Mouse (Mus musculus) heart, embryonic 16.5 days (tissue): Measurements from ENCODE around the gene Ice1. TPM values are rescaled to one million over a fixed set of nuclear protein-coding genes. Genes with fewer than 3 reads are reported as not detected.

Experiments used
- ATAC-seq: fragments of 200-750 bp; cut with Nextera tagmentation; replicated peaks from 2 replicates; pipeline ENCODE4 v1.8.0; 2017; ENCODE audit warnings: moderate number of reproducible peaks; ENCODE audit not compliant: insufficient read depth, low FRiP score; ENCODE audit errors: extremely low read depth
- H3K27ac ChIP-seq: fragments of 300-500 bp; sonication (generic); 2 replicates; pipeline ENCODE4 v1.5.1; 2014; ENCODE audit warnings: mild to moderate bottlenecking, low read length, control low read depth, moderate library complexity
- H3K27me3 ChIP-seq: fragments of 300-500 bp; sonication (generic); 2 replicates; pipeline ENCODE4 v1.6.1; 2014; ENCODE audit warnings: low read length, mixed read lengths; ENCODE audit not compliant: control insufficient read depth, insufficient read depth
- H3K36me3 ChIP-seq: fragments of 300-500 bp; sonication (generic); 2 replicates; pipeline ENCODE4 v1.6.1; 2014; ENCODE audit not compliant: control insufficient read depth, insufficient read depth
- H3K4me1 ChIP-seq: fragments of 300-500 bp; sonication (generic); 2 replicates; pipeline ENCODE4 v1.6.1; 2014; ENCODE audit warnings: low read length, mixed read lengths; ENCODE audit not compliant: control insufficient read depth, insufficient read depth
- H3K4me2 ChIP-seq: fragments of 300-500 bp; sonication (generic); 2 replicates; pipeline ENCODE4 v1.6.1; 2014; ENCODE audit warnings: low read depth, mild to moderate bottlenecking, control low read depth, low read length
- H3K4me3 ChIP-seq: fragments of 300-500 bp; sonication (generic); 2 replicates; pipeline ENCODE4 v1.5.1; 2014; ENCODE audit warnings: mild to moderate bottlenecking, control low read depth, low read length
- H3K9ac ChIP-seq: fragments of 300-500 bp; sonication (generic); 2 replicates; pipeline ENCODE4 v1.6.1; 2014; ENCODE audit warnings: low read length, control low read depth
- H3K9me3 ChIP-seq: fragments of 300-500 bp; sonication (generic); replicated peaks from 2 replicates; pipeline ENCODE4 v1.6.1; 2016; ENCODE audit warnings: low read length; ENCODE audit not compliant: control insufficient read depth
- WGBS: fragments of 180-500 bp; shearing (Covaris S2); extraction: QIAGEN DNeasy Blood & Tissue Kit; methylation state at CpG from one replicate; pipeline ENCODE4 v1.1.7; 2014; 5-methylcytosine and 5-hydroxymethylcytosine counted together
- polyA plus RNA-seq: library from polyadenylated mRNA; unstranded; fragments of >200 nt; fragmentation: Nextera tagmentation; extraction: Ambion mirVana; gene quantifications from 2 replicates; pipeline ENCODE4 v1.2.1, GENCODE M21; 2015

Ice1 gene
- polyA plus RNA-seq, 1 experiment from 2014 or later, result 11.5 TPM

GRCm38 (mm10) chr13:70601566-70601965 is 35.9 kb downstream of the Ice1 start:
- Histone ChIP-seq H3K27me3 (no peaks in the 10 kb centered on the region), H3K4me3 (no peak overlapping the region), H3K4me2 (no peak overlapping the region), H3K27ac (no peak overlapping the region), H3K9ac (no peak overlapping the region), H3K36me3 (peaks cover 63% of the 10 kb centered on the region), H3K4me1 (no peaks in the 10 kb centered on the region), H3K9me3 (no peaks in the 10 kb centered on the region)
- no peak for ATAC-seq
- WGBS, result 89% methylated on average over 1 of the region's 1 CpGs

- Histone ChIP-seq H3K27ac (no peak overlapping the region), H3K4me3 (no peak overlapping the region), H3K4me2 (no peak overlapping the region), H3K27me3 (no peaks in the 10 kb centered on the region), H3K9ac (no peak overlapping the region), H3K36me3 (peaks cover 61% of the 10 kb centered on the region), H3K4me1 (no peaks in the 10 kb centered on the region), H3K9me3 (no peaks in the 10 kb centered on the region)
- 74% methylated on average over 12 of the region's 12 CpGs for WGBS
- no peak for ATAC-seq
These were observed 37.3 kb downstream of the Ice1 start for GRCm38 (mm10) chr13:70599964-70600619.

DNA sequence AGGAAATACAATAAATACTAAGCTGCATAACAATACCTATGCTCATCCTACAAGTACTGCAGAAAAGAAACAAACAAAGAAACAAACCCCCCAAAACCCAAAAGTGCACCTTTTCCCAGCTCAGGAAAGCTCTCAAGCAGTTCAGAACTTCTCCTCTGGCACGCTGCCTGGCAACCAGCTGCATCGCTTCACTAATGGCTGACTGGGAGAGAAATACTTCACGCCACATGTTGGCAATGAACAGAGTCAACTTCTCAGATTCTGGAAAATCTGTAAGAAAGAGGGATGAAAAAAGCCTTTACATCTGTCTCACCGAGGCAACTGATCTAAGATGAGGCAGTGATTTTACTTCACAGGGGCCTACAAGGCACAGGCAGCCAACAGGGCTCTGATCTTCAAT is 38.5 kb downstream of the Ice1 start:
- peaks cover 61% of the 10 kb centered on the region for H3K36me3 ChIP-seq
- H3K4me2 ChIP-seq, result no peak overlapping the region
- H3K9ac ChIP-seq, result no peak overlapping the region
- no peaks in the 10 kb centered on the region for H3K4me1 ChIP-seq
- 81% methylated on average over 4 of the region's 4 CpGs for WGBS
- ATAC-seq, result no peak
- no peak overlapping the region for H3K4me3 ChIP-seq
- H3K27me3 ChIP-seq, result no peaks in the 10 kb centered on the region
- no peaks in the 10 kb centered on the region for H3K9me3 ChIP-seq
- no peak overlapping the region for H3K27ac ChIP-seq

- no peaks in the 10 kb centered on the region for H3K9me3 ChIP-seq
- H3K4me2 ChIP-seq, result no peak overlapping the region
- H3K36me3 ChIP-seq, result peaks cover 64% of the 10 kb centered on the region
- H3K9ac ChIP-seq, result no peak overlapping the region
- H3K4me3 ChIP-seq, result no peak overlapping the region
- H3K27me3 ChIP-seq, result no peaks in the 10 kb centered on the region
- ATAC-seq, result no peak
- WGBS, result 95% methylated on average over 3 of the region's 3 CpGs
- H3K27ac ChIP-seq, result no peak overlapping the region
- H3K4me1 ChIP-seq, result no peaks in the 10 kb centered on the region
These were observed 40.5 kb downstream of the Ice1 start for GRCm38 (mm10) chr13:70596901-70597300.

- H3K36me3 ChIP-seq, result peaks cover 72% of the 10 kb centered on the region
- H3K9ac ChIP-seq, result no peak overlapping the region
- peak overlapping the region; percentile 3; the same call in 1 of the 2 replicates for H3K27ac ChIP-seq
- ATAC-seq, result peak; percentile 38
- no peaks in the 10 kb centered on the region for H3K27me3 ChIP-seq
- no peak overlapping the region for H3K4me2 ChIP-seq
- H3K9me3 ChIP-seq, result no peaks in the 10 kb centered on the region
- H3K4me3 ChIP-seq, result no peak overlapping the region
- 74% methylated on average over 7 of the region's 7 CpGs for WGBS
- no peaks in the 10 kb centered on the region for H3K4me1 ChIP-seq
These were observed 47.1 kb downstream of the Ice1 start for GRCm38 (mm10) chr13:70590248-70590762.

DNA sequence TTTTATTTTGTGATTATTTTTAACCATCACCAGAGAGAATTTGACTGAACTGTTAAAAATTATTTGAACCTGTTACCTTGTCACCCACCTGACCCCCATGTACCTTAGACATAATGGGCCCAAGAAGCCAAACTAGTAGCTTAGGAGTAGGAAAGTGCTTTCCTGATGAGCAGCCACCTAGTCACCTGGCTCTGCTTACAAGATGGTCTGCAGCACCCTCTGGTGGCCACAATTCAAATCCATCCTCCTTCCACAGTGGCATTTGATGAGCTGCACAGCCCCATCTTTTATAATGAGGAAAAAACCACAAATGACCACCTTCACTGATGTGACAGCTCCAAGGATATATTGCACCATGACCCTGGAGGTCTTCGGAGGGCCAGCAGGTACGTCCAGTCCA is 50.5 kb downstream of the Ice1 start:
- Histone ChIP-seq H3K36me3 (peaks cover 46% of the 10 kb centered on the region), H3K4me3 (no peak overlapping the region), H3K27me3 (no peaks in the 10 kb centered on the region), H3K27ac (no peak overlapping the region), H3K9me3 (no peaks in the 10 kb centered on the region), H3K4me2 (no peak overlapping the region), H3K9ac (no peak overlapping the region), H3K4me1 (no peaks in the 10 kb centered on the region)
- 82% methylated on average over 2 of the region's 2 CpGs for WGBS
- no peak; the same call in 1 of the 2 replicates for ATAC-seq

DNA sequence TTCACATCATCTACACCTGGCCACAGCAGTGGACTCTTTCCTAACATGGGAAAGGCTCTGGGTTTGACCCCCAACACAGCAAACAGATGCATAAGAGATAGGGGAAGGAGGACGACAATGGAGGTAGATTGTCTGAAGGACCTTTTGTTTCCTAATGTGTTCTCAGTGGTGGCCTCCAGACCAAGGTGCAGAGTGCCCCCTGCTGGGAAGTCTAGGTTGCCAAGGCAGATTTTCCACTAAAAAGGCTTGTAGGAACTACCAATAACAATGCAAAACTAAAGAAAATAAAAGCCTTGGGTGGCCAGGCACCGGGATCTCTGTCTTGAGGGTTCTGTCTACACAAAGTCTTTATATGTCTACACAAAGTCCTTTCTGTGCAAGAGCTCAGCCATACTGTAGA is 54.9 kb downstream of the Ice1 start:
- no peak for ATAC-seq
- Histone ChIP-seq H3K27me3 (no peaks in the 10 kb centered on the region), H3K36me3 (peaks cover 19% of the 10 kb centered on the region), H3K4me2 (no peak overlapping the region), H3K27ac (no peak overlapping the region), H3K4me3 (no peak overlapping the region), H3K9me3 (no peaks in the 10 kb centered on the region), H3K4me1 (no peaks in the 10 kb centered on the region), H3K9ac (no peak overlapping the region)
- WGBS, result 38% methylated on average over 2 of the region's 2 CpGs

- peaks cover 14% of the 10 kb centered on the region; the same call in 1 of the 2 replicates for H3K36me3 ChIP-seq
- no peak overlapping the region for H3K4me3 ChIP-seq
- no peak overlapping the region for H3K9ac ChIP-seq
- H3K27me3 ChIP-seq, result no peaks in the 10 kb centered on the region
- ATAC-seq, result no peak
- H3K4me2 ChIP-seq, result no peak overlapping the region
- no peaks in the 10 kb centered on the region for H3K4me1 ChIP-seq
- WGBS, result 86% methylated on average over 4 of the region's 4 CpGs
- H3K27ac ChIP-seq, result no peak overlapping the region
- no peaks in the 10 kb centered on the region for H3K9me3 ChIP-seq
These were observed 55.9 kb downstream of the Ice1 start for GRCm38 (mm10) chr13:70581509-70581908.

DNA sequence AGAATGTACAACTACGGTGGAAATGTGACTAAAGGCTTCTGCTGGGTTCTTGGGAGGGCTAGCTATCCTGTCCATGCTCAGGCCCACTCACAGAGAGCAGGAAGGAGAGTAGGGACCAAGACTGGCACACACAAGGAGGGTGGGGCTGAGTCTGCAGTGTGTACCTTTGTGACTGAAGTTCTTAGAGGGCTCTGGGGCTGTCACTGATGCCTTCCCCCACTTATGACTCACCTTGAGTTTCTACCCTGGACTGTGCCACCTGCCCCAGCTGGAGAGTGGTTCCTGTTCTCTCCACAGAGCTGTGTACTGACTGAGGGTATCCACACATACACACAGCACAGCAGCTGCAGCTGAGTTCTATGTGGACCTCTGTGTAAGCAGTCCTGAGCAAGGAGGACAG is 63.2 kb downstream of the Ice1 start:
- Histone ChIP-seq H3K4me1 (no peaks in the 10 kb centered on the region), H3K27ac (no peak overlapping the region), H3K36me3 (no peaks in the 10 kb centered on the region), H3K4me2 (no peak overlapping the region), H3K9me3 (no peaks in the 10 kb centered on the region), H3K9ac (no peak overlapping the region), H3K4me3 (no peak overlapping the region), H3K27me3 (no peaks in the 10 kb centered on the region)
- no peak for ATAC-seq
- WGBS, result 68% methylated on average over 1 of the region's 1 CpGs
